Mouse (Mus musculus): ENCODE data around the gene Atg9b. TPM values are rescaled to one million over a fixed set of nuclear protein-coding genes. Genes with fewer than 3 reads are reported as not detected.
"Not testable (repeated sequence)": the region's sequence is repeated elsewhere in the genome, so short reads cannot be mapped to it uniquely, and the experiment has no call there.

Gene Atg9b
- polyA plus RNA-seq, 1 experiment from 2014 or later = 3.6 TPM

- H3K36me3 ChIP-seq = no peaks in the 10 kb centered on the region; the same call in 1 of the 2 replicates
- H3K9ac ChIP-seq = no peak overlapping the region
- ATAC-seq (ENCODE audit: low FRiP score, low read depth) = peak; percentile 53; the same call in 1 of the 2 replicates
- no peaks in the 10 kb centered on the region for H3K4me1 ChIP-seq (replicated peaks)
- H3K4me3 ChIP-seq = no peak overlapping the region
- no peak overlapping the region for H3K27ac ChIP-seq (replicated peaks)
- no peaks in the 10 kb centered on the region for H3K9me3 ChIP-seq
- H3K27me3 ChIP-seq = no peaks in the 10 kb centered on the region
- H3K4me2 ChIP-seq = no peak overlapping the region
- WGBS = 48% methylated on average over 9 of the region's 9 CpGs
Observed at GRCm38 (mm10) chr5:24401969-24402368, 10.0 kb upstream of the Atg9b start.

- no peak overlapping the region for H3K4me3 ChIP-seq
- H3K36me3 ChIP-seq = no peaks in the 10 kb centered on the region; the same call in 1 of the 2 replicates
- ATAC-seq (ENCODE audit: low FRiP score, low read depth) = no peak
- WGBS = 90% methylated on average over 5 of the region's 5 CpGs
- no peaks in the 10 kb centered on the region for H3K9me3 ChIP-seq
- no peak overlapping the region for H3K9ac ChIP-seq
- no peak overlapping the region for H3K27ac ChIP-seq (replicated peaks)
- no peaks in the 10 kb centered on the region for H3K4me1 ChIP-seq (replicated peaks)
- no peaks in the 10 kb centered on the region for H3K27me3 ChIP-seq
- no peak overlapping the region for H3K4me2 ChIP-seq
Observed at GRCm38 (mm10) chr5:24400911-24401605, 9.1 kb upstream of the Atg9b start.

GRCm38 (mm10) chr5:24400362-24400761 lies 8.4 kb upstream of the Atg9b start:
- 85% methylated on average over 11 of the region's 11 CpGs for WGBS
- Histone ChIP-seq H3K9ac (no peak overlapping the region), H3K4me1 (replicated peaks) (peaks cover under 1% of the 10 kb centered on the region; the same call in 1 of the 2 replicates), H3K36me3 (no peaks in the 10 kb centered on the region; the same call in 1 of the 2 replicates), H3K27me3 (no peaks in the 10 kb centered on the region), H3K4me3 (no peak overlapping the region), H3K27ac (replicated peaks) (no peak overlapping the region), H3K9me3 (no peaks in the 10 kb centered on the region), H3K4me2 (no peak overlapping the region)
- ATAC-seq (ENCODE audit: low FRiP score, low read depth) = no peak

- Histone ChIP-seq H3K4me2 (no peak overlapping the region), H3K27me3 (no peaks in the 10 kb centered on the region), H3K4me3 (no peak overlapping the region), H3K27ac (replicated peaks) (no peak overlapping the region), H3K4me1 (replicated peaks) (peaks cover 7% of the 10 kb centered on the region), H3K36me3 (no peaks in the 10 kb centered on the region; the same call in 1 of the 2 replicates), H3K9me3 (no peaks in the 10 kb centered on the region), H3K9ac (no peak overlapping the region)
- WGBS = 92% methylated on average over 10 of the region's 10 CpGs
- no peak for ATAC-seq (ENCODE audit: low FRiP score, low read depth)
Observed at GRCm38 (mm10) chr5:24399686-24400085, 7.7 kb upstream of the Atg9b start.

GRCm38 (mm10) chr5:24396254-24396653 lies 4.3 kb upstream of the Atg9b start:
- not testable (repeated sequence) for H3K9ac ChIP-seq; H3K27me3 ChIP-seq; H3K9me3 ChIP-seq; H3K27ac ChIP-seq (replicated peaks); H3K4me3 ChIP-seq; H3K4me2 ChIP-seq; ATAC-seq (ENCODE audit: low FRiP score, low read depth); H3K4me1 ChIP-seq (replicated peaks); H3K36me3 ChIP-seq
- WGBS = 95% methylated on average over 6 of the region's 6 CpGs

- WGBS = 1% methylated on average over 36 of the region's 36 CpGs
- Histone ChIP-seq H3K27me3 (peaks cover 7% of the 10 kb centered on the region), H3K4me3 (peak overlapping the region; percentile 60), H3K4me1 (replicated peaks) (peaks cover 8% of the 10 kb centered on the region), H3K9me3 (no peaks in the 10 kb centered on the region), H3K27ac (replicated peaks) (peak overlapping the region; percentile 92), H3K9ac (peak overlapping the region; percentile 50), H3K4me2 (peak overlapping the region; percentile 60), H3K36me3 (no peaks in the 10 kb centered on the region)
- ATAC-seq (ENCODE audit: low FRiP score, low read depth) = peak; percentile 97
Observed at GRCm38 (mm10) chr5:24394165-24394894, 2.4 kb upstream of the Atg9b start.

- Histone ChIP-seq H3K4me1 (replicated peaks) (peaks cover 11% of the 10 kb centered on the region), H3K9ac (peak within 1 kb of the TSS; percentile 50), H3K27ac (replicated peaks) (peak within 1 kb of the TSS; percentile 92), H3K4me3 (peak within 1 kb of the TSS; percentile 60), H3K4me2 (peak within 1 kb of the TSS; percentile 60), H3K36me3 (no peaks in the 10 kb centered on the region), H3K27me3 (peaks cover 10% of the 10 kb centered on the region), H3K9me3 (no peaks in the 10 kb centered on the region)
- no peak for ATAC-seq (ENCODE audit: low FRiP score, low read depth)
- 22% methylated on average over 7 of the region's 7 CpGs for WGBS
Observed at GRCm38 (mm10) chr5:24393392-24393997, 1.6 kb upstream of the Atg9b start, which contains the start of gene Abcb8. TSS of gene Abcb8 (plus strand) at chr5:24393663.

- H3K27ac ChIP-seq (replicated peaks) = no peak overlapping the region
- H3K9ac ChIP-seq = no peak overlapping the region
- WGBS = 80% methylated on average over 7 of the region's 7 CpGs
- H3K9me3 ChIP-seq = no peaks in the 10 kb centered on the region
- ATAC-seq (ENCODE audit: low FRiP score, low read depth) = no peak
- H3K27me3 ChIP-seq = peaks cover 12% of the 10 kb centered on the region
- H3K4me3 ChIP-seq = no peak overlapping the region
- no peak overlapping the region for H3K4me2 ChIP-seq
- H3K36me3 ChIP-seq = no peaks in the 10 kb centered on the region
- peaks cover 19% of the 10 kb centered on the region for H3K4me1 ChIP-seq (replicated peaks)
Observed at GRCm38 (mm10) chr5:24392724-24393123, 781 bp upstream of the Atg9b start.

- Histone ChIP-seq H3K4me2 (no peak overlapping the region), H3K9ac (no peak overlapping the region), H3K4me3 (no peak overlapping the region), H3K36me3 (no peaks in the 10 kb centered on the region), H3K27ac (replicated peaks) (no peak overlapping the region), H3K27me3 (peaks cover 25% of the 10 kb centered on the region), H3K9me3 (no peaks in the 10 kb centered on the region), H3K4me1 (replicated peaks) (peaks cover 23% of the 10 kb centered on the region)
- 88% methylated on average over 4 of the region's 4 CpGs for WGBS
- ATAC-seq (ENCODE audit: low FRiP score, low read depth) = no peak
Observed at GRCm38 (mm10) chr5:24389658-24390020, 2.3 kb downstream of the Atg9b start.

GRCm38 (mm10) chr5:24389011-24389657 lies 2.8 kb downstream of the Atg9b start:
- Histone ChIP-seq H3K4me1 (replicated peaks) (peaks cover 28% of the 10 kb centered on the region), H3K36me3 (no peaks in the 10 kb centered on the region), H3K4me3 (no peak overlapping the region), H3K27ac (replicated peaks) (no peak overlapping the region), H3K9ac (no peak overlapping the region), H3K27me3 (peaks cover 25% of the 10 kb centered on the region), H3K4me2 (no peak overlapping the region), H3K9me3 (no peaks in the 10 kb centered on the region)
- ATAC-seq (ENCODE audit: low FRiP score, low read depth) = no peak
- WGBS = 59% methylated on average over 7 of the region's 7 CpGs

GRCm38 (mm10) chr5:24388246-24388915 lies 3.6 kb downstream of the Atg9b start:
- H3K4me2 ChIP-seq = peak overlapping the region; percentile 99
- no peaks in the 10 kb centered on the region for H3K36me3 ChIP-seq
- H3K4me3 ChIP-seq = peak overlapping the region; percentile 50
- peak overlapping the region; percentile 50 for H3K9ac ChIP-seq
- H3K27me3 ChIP-seq = peaks cover 25% of the 10 kb centered on the region
- 23% methylated on average over 26 of the region's 26 CpGs for WGBS
- peak overlapping the region; percentile 60 for H3K27ac ChIP-seq (replicated peaks)
- ATAC-seq (ENCODE audit: low FRiP score, low read depth) = no peak
- no peaks in the 10 kb centered on the region for H3K9me3 ChIP-seq
- H3K4me1 ChIP-seq (replicated peaks) = peaks cover 34% of the 10 kb centered on the region
